ENCODE assay signal across 24 mouse cellular contexts in the genomic region with DNA sequence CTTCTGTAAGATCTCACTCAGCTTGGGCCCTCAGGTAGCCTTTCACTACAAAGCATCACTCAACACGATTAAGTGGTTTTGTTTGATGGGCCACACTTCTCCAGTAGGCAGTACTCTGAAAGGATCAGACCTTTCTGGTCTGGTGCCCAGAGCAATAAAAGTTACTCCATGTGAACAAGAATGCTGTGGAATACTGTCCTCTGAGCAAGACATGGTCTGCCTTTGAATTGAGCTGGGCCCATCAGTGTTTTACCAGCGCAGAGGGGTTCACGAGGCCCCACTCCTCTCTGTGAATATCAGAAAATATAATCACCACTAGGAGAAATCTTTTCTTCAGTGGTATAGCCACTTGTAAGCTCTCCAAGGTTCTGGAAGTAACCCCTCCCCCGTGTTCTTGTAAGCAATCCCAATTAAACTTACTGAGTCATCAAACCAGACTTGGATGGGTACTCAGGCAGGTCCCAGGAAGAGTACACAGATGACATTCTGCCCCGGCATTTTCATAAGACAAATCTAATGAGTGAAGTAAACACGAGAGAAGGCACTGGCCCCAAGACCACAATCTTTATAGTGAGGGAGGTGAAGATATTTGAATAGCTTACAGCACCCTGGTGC.
DNase-seq lines count a peak whose midpoint lies in the region; ATAC-seq and TF ChIP-seq lines count a peak whose summit lies in the region.
"Had no signal": no experiment of that assay in that cellular context is flagged by ENCODE, and none has a peak within 500 bp of the region (broad histone marks: within the 10 kb centered on the region; RNA-seq: fewer than 3 reads in every experiment).

No protein-coding gene starts in this region.

- DNase-seq in kidney, adult 2 months = peak; percentile 53
- DNase-seq in layer of hippocampus, adult 9-10 months (ENCODE audit: low spot score) = peak; percentile 5
- DNase-seq in layer of hippocampus, postnatal 14 days (ENCODE audit: low spot score in 2 of 2) = no peak
- peak; percentile 68 for DNase-seq in NIH3T3 (ENCODE audit: low read depth)
- no peak for DNase-seq in gastrocnemius, postnatal 36 days
- DNase-seq: adrenal gland, adult 8-10 months; adrenal gland, postnatal 36 days; cerebellum, adult 2 months; cerebellum, postnatal 10 days; gastrocnemius, postnatal 14 days; heart, adult 18-20 months; heart, postnatal 10 days; heart, postnatal 4 days had no signal

- no peak overlapping the region for H3ac ChIP-seq in myocyte (ENCODE audit: control insufficient read depth, insufficient read length)

- TF ChIP-seq POLR2A in kidney, adult 2 months (IDR thresholded peaks at IDR 0.05; ENCODE audit: low read depth, low read length) = no peak
- no peak for TF ChIP-seq POLR2A in myocyte (IDR thresholded peaks at IDR 0.05; ENCODE audit: insufficient read length, low read depth)

- TF ChIP-seq CTCF in kidney, adult 2 months (conservative IDR thresholded peaks at IDR 0.05; ENCODE audit: insufficient read depth, insufficient read length, low read depth, low read length) = no peak

- H3K27me3 ChIP-seq in kidney, adult 2 months (replicated peaks; ENCODE audit: control insufficient read depth, insufficient read depth, low read length) = no peaks in the 10 kb centered on the region
- H3K27me3 ChIP-seq in kidney, embryonic 16.5 days (ENCODE audit: insufficient read depth, low read length) = no peaks in the 10 kb centered on the region
- no peaks in the 10 kb centered on the region for H3K27me3 ChIP-seq in myocyte (ENCODE audit: control insufficient read depth, insufficient read depth, insufficient read length)
- no peaks in the 10 kb centered on the region for H3K27me3 ChIP-seq in neural tube, embryonic 15.5 days (replicated peaks)
- H3K27me3 ChIP-seq: CH12.LX; forebrain, embryonic 13.5 days; hindbrain, embryonic 13.5 days had no signal

- no peak overlapping the region for H3K9ac ChIP-seq in kidney, embryonic 16.5 days (replicated peaks; ENCODE audit: low read length)
- no peak overlapping the region for H3K9ac ChIP-seq in neural tube, embryonic 15.5 days (replicated peaks)
- H3K9ac ChIP-seq: forebrain, embryonic 13.5 days; forebrain, postnatal 0 days; hindbrain, embryonic 13.5 days had no signal

- H3K9me3 ChIP-seq in kidney, embryonic 16.5 days (ENCODE audit: low read length) = peaks cover 5% of the 10 kb centered on the region; the same call in 1 of the 2 replicates
- no peaks in the 10 kb centered on the region for H3K9me3 ChIP-seq in neural tube, embryonic 15.5 days (replicated peaks)
- H3K9me3 ChIP-seq: embryonic facial prominence, embryonic 10.5 days had no signal

- no peak overlapping the region for H3K27ac ChIP-seq in kidney, adult 2 months (ENCODE audit: insufficient read depth, low read depth, low read length)
- no peak overlapping the region for H3K27ac ChIP-seq in kidney, embryonic 16.5 days (ENCODE audit: low read length)
- H3K27ac ChIP-seq in neural tube, embryonic 15.5 days (replicated peaks) = no peak overlapping the region
- H3K27ac ChIP-seq: embryonic facial prominence, embryonic 10.5 days; forebrain, embryonic 13.5 days; heart, embryonic 10.5 days; hindbrain, embryonic 13.5 days; hindbrain, postnatal 0 days had no signal

- no peaks in the 10 kb centered on the region for H3K4me1 ChIP-seq in kidney, adult 2 months (ENCODE audit: control insufficient read depth, insufficient read depth, low read length)
- no peaks in the 10 kb centered on the region for H3K4me1 ChIP-seq in kidney, embryonic 16.5 days (ENCODE audit: insufficient read depth, low read length)
- no peaks in the 10 kb centered on the region for H3K4me1 ChIP-seq in neural tube, embryonic 15.5 days

- H3K4me3 ChIP-seq in kidney, adult 2 months (ENCODE audit: insufficient read depth, low read depth, low read length) = no peak overlapping the region
- no peak overlapping the region for H3K4me3 ChIP-seq in kidney, embryonic 16.5 days (ENCODE audit: low read length)
- no peak overlapping the region for H3K4me3 ChIP-seq in myocyte
- H3K4me3 ChIP-seq in neural tube, embryonic 15.5 days (replicated peaks) = no peak overlapping the region
- H3K4me3 ChIP-seq: embryonic facial prominence, embryonic 10.5 days; forebrain, embryonic 13.5 days; heart, embryonic 10.5 days; hindbrain, embryonic 13.5 days had no signal

- ATAC-seq in kidney, embryonic 16.5 days (ENCODE audit: low FRiP score, low TSS enrichment) = no peak
- ATAC-seq in neural tube, embryonic 15.5 days (ENCODE audit: low FRiP score) = no peak
- ATAC-seq: activated CD4-positive, CD25-positive, alpha-beta regulatory T cell, adult 4 months; forebrain, embryonic 13.5 days had no signal

- no peaks in the 10 kb centered on the region for H3K79me2 ChIP-seq in myocyte (ENCODE audit: control insufficient read depth, insufficient read depth)

- 61% methylated on average over 6 of the region's 6 CpGs for WGBS in kidney, adult 2 months
- 64% methylated on average over 6 of the region's 6 CpGs for WGBS in kidney, embryonic 16.5 days
- 83% methylated on average over 6 of the region's 6 CpGs for WGBS in neural tube, embryonic 15.5 days

- H3K4me2 ChIP-seq in kidney, embryonic 16.5 days (replicated peaks; ENCODE audit: low read depth, low read length) = no peak overlapping the region
- H3K4me2 ChIP-seq in myocyte (ENCODE audit: low read depth) = peak overlapping the region; percentile 41
- H3K4me2 ChIP-seq in neural tube, embryonic 15.5 days = no peak overlapping the region
- H3K4me2 ChIP-seq: forebrain, embryonic 13.5 days had no signal

- intact Hi-C loops in gastrocnemius, postnatal 36 days (cut with DNase I) = no loop called here

- no peaks in the 10 kb centered on the region for H3K36me3 ChIP-seq in kidney, adult 2 months (ENCODE audit: control insufficient read depth, insufficient read depth, low read length)
- no peaks in the 10 kb centered on the region for H3K36me3 ChIP-seq in kidney, embryonic 16.5 days (ENCODE audit: insufficient read depth, low read length)
- H3K36me3 ChIP-seq in myocyte (ENCODE audit: control insufficient read depth, insufficient read depth) = no peaks in the 10 kb centered on the region
- no peaks in the 10 kb centered on the region for H3K36me3 ChIP-seq in neural tube, embryonic 15.5 days
- H3K36me3 ChIP-seq: embryonic facial prominence, embryonic 10.5 days; heart, embryonic 10.5 days; hindbrain, embryonic 13.5 days had no signal

TF ChIP-seq in myocyte, 11 proteins besides CTCF, POLR2A, EP300 and RAD21:
- TF ChIP-seq REST (IDR thresholded peaks at IDR 0.05; ENCODE audit: insufficient read depth, insufficient read length) = no peak
- no peak for TF ChIP-seq MYOG (IDR thresholded peaks at IDR 0.05; ENCODE audit: control insufficient read depth in 1 of 3, insufficient read depth in 1 of 3, insufficient read length in 2 of 3, low read depth in 2 of 3)
- no peak for TF ChIP-seq MYOD1 (IDR thresholded peaks at IDR 0.05; ENCODE audit: control insufficient read depth in 1 of 3, insufficient read length in 2 of 3, low read depth in 2 of 3)
- TF ChIP-seq CEBPB (IDR thresholded peaks at IDR 0.05; ENCODE audit: insufficient read depth, poor library complexity, severe bottlenecking) = no peak

Comparison
In these comparisons a context has a peak if more than half of its experiments do, and no peak if none do; other contexts are left out.
1. DNase-seq: peak in kidney, adult 2 months (single experiment), layer of hippocampus, adult 9-10 months (single experiment) and NIH3T3 (single experiment); none in layer of hippocampus, postnatal 14 days (0 of 2) and gastrocnemius, postnatal 36 days (0 of 2).